22 mouse cellular contexts compared by ENCODE assay signal in the genomic region with DNA sequence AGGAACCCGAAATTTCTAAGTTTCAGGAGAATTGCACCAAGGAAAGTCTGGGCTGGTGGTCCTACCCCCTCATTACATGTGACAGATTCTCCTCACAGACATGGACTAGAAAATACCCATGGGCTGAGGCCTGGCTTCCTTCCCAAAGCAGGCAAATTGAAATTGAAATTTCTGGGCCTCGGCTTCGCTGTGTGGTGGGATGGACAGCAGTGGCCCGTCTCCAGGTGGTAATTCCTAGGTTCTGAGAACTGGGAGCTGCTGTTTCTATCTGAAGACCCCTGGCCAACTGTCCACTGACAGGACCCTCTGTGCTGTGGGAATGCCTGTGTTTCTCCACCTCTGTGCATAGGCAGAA. TPM values are rescaled to one million over a fixed set of nuclear protein-coding genes. Genes with fewer than 3 reads are reported as not detected.
A peak's percentile ranks its signal among the peaks of the same experiment; 100 is the strongest.
DNase-seq lines count a peak whose midpoint lies in the region; ATAC-seq and TF ChIP-seq lines count a peak whose summit lies in the region.
"Had no signal": no experiment of that assay in that cellular context is flagged by ENCODE, and none has a peak within 500 bp of the region (broad histone marks: within the 10 kb centered on the region; RNA-seq: fewer than 3 reads in every experiment).

No protein-coding gene starts in this region.

- H3K4me3 ChIP-seq in forebrain, postnatal 0 days (ENCODE audit: low read depth, low read length), result no peak overlapping the region
- no peak overlapping the region for H3K4me3 ChIP-seq in forebrain, embryonic 14.5 days (ENCODE audit: low read depth, low read length)
- H3K4me3 ChIP-seq in limb, embryonic 10.5 days, result no peak overlapping the region
- H3K4me3 ChIP-seq: embryonic facial prominence, embryonic 10.5 days; embryonic facial prominence, embryonic 12.5 days; forebrain, embryonic 13.5 days had no signal

- no peak for ATAC-seq in forebrain, postnatal 0 days
- no peak for ATAC-seq in forebrain, embryonic 14.5 days
- ATAC-seq: activated CD4-positive, CD25-positive, alpha-beta regulatory T cell, adult 4 months; CD4-positive, CD25-positive, alpha-beta regulatory T cell, adult 4 months; forebrain, embryonic 13.5 days; forebrain, embryonic 16.5 days; Patski had no signal

- peak; percentile 76 to 80 for DNase-seq in cerebellum, postnatal 10 days
- no peak for DNase-seq in cerebellum, adult 9-10 months
- peak; percentile 23 for DNase-seq in forebrain, postnatal 0 days
- DNase-seq in forebrain, embryonic 14.5 days (ENCODE audit: low spot score), result no peak
- DNase-seq in left cerebral cortex, postnatal 4 days, result peak; percentile 67
- no peak for DNase-seq in left cerebral cortex, adult 18-20 months (ENCODE audit: low spot score in 2 of 2)
- no peak for DNase-seq in limb, embryonic 10.5 days (ENCODE audit: low spot score)
- DNase-seq: adrenal gland, adult 8-10 months; adrenal gland, postnatal 14 days; adrenal gland, postnatal 36 days; B cell, adult 2 months; cerebellum, adult 11 months; cerebellum, adult 18-20 months; cerebellum, adult 8-10 months had no signal

- intact Hi-C loops in left cerebral cortex, postnatal 4 days (cut with DNase I), result no loop called here

- H3K36me3 ChIP-seq in forebrain, postnatal 0 days (ENCODE audit: insufficient read depth), result no peaks in the 10 kb centered on the region
- H3K36me3 ChIP-seq in forebrain, embryonic 14.5 days (ENCODE audit: control insufficient read depth, insufficient read depth, low read length), result no peaks in the 10 kb centered on the region
- H3K36me3 ChIP-seq in limb, embryonic 10.5 days, result no peaks in the 10 kb centered on the region
- H3K36me3 ChIP-seq: embryonic facial prominence, embryonic 10.5 days; embryonic facial prominence, embryonic 12.5 days; G1E had no signal

- no peak overlapping the region for H3K27ac ChIP-seq in forebrain, postnatal 0 days (ENCODE audit: low read depth, low read length)
- H3K27ac ChIP-seq in forebrain, embryonic 14.5 days (ENCODE audit: low read depth, low read length), result no peak overlapping the region
- H3K27ac ChIP-seq in limb, embryonic 10.5 days, result peak overlapping the region; percentile 7; the same call in 1 of the 2 replicates
- H3K27ac ChIP-seq: embryonic facial prominence, embryonic 10.5 days; embryonic facial prominence, embryonic 12.5 days; forebrain, embryonic 13.5 days had no signal

- 54% methylated on average over 4 of the region's 4 CpGs for WGBS in forebrain, postnatal 0 days
- WGBS in forebrain, embryonic 14.5 days, result 83% methylated on average over 4 of the region's 4 CpGs
- 94% methylated on average over 4 of the region's 4 CpGs for WGBS in limb, embryonic 10.5 days

- TF ChIP-seq CTCF in forebrain, postnatal 0 days (IDR thresholded peaks at IDR 0.05; ENCODE audit: low read depth), result no peak

- no peaks in the 10 kb centered on the region for H3K9me3 ChIP-seq in forebrain, postnatal 0 days (ENCODE audit: low read length)
- no peaks in the 10 kb centered on the region; the same call in 1 of the 2 replicates for H3K9me3 ChIP-seq in forebrain, embryonic 14.5 days (replicated peaks; ENCODE audit: control insufficient read depth, low read length)
- H3K9me3 ChIP-seq in limb, embryonic 10.5 days (replicated peaks), result no peaks in the 10 kb centered on the region
- H3K9me3 ChIP-seq: embryonic facial prominence, embryonic 10.5 days; embryonic facial prominence, embryonic 12.5 days; forebrain, embryonic 13.5 days; G1E had no signal

- H3K4me2 ChIP-seq in forebrain, postnatal 0 days (ENCODE audit: low read depth), result no peak overlapping the region
- no peak overlapping the region for H3K4me2 ChIP-seq in forebrain, embryonic 14.5 days (ENCODE audit: low read length)
- H3K4me2 ChIP-seq: embryonic facial prominence, embryonic 12.5 days; forebrain, embryonic 13.5 days had no signal

- H3K27me3 ChIP-seq in forebrain, postnatal 0 days (ENCODE audit: insufficient read depth, low read length), result no peaks in the 10 kb centered on the region
- no peaks in the 10 kb centered on the region for H3K27me3 ChIP-seq in forebrain, embryonic 14.5 days (replicated peaks; ENCODE audit: control insufficient read depth, insufficient read depth, low read length)
- peaks cover 58% of the 10 kb centered on the region for H3K27me3 ChIP-seq in limb, embryonic 10.5 days (ENCODE audit: low read depth, poor library complexity, severe bottlenecking)
- H3K27me3 ChIP-seq: Patski had no signal

- H3K9ac ChIP-seq in forebrain, postnatal 0 days, result no peak overlapping the region
- no peak overlapping the region for H3K9ac ChIP-seq in forebrain, embryonic 14.5 days (ENCODE audit: low read length)
- H3K9ac ChIP-seq: embryonic facial prominence, embryonic 12.5 days; forebrain, embryonic 13.5 days had no signal

- H3K4me1 ChIP-seq in forebrain, postnatal 0 days (ENCODE audit: insufficient read depth), result no peaks in the 10 kb centered on the region
- H3K4me1 ChIP-seq in forebrain, embryonic 14.5 days (ENCODE audit: control insufficient read depth, insufficient read depth, low read length), result no peaks in the 10 kb centered on the region
- H3K4me1 ChIP-seq in limb, embryonic 10.5 days, result peaks cover 30% of the 10 kb centered on the region
- H3K4me1 ChIP-seq: forebrain, embryonic 13.5 days had no signal

RNA-seq across cellular contexts. Expression of a gene that starts 49.8 kb away (rescaled TPM):
- 0.43 and 1.6 TPM in 2 replicates for total RNA-seq in forebrain, postnatal 0 days (2014; rRNA removed)
- 0.49 and 1.6 TPM in 2 replicates for polyA plus RNA-seq in forebrain, postnatal 0 days (2015; fragmentation: Nextera tagmentation; extraction: Ambion mirVana)
- 0.27 and 0.40 TPM in 2 replicates for polyA plus RNA-seq in forebrain, embryonic 14.5 days (2014; fragmentation: Nextera tagmentation; extraction: Ambion mirVana)
- 1 to 10 TPM; 1.9 to 3.6 TPM for total RNA-seq in left cerebral cortex, postnatal 4 days (2021)
- under 1 TPM; 0.93 to 0.94 TPM for total RNA-seq in left cerebral cortex, adult 18-20 months (2021)
- polyA plus RNA-seq in limb, embryonic 10.5 days (2016; fragmentation: Nextera tagmentation; extraction: Ambion mirVana), result 5.1 and 9.9 TPM in 2 replicates
- polyA plus RNA-seq: activated CD4-positive, CD25-positive, alpha-beta regulatory T cell, adult 4 months; CD4-positive, CD25-positive, alpha-beta regulatory T cell, adult 4 months had no signal

Comparison
In these comparisons a context has a peak if more than half of its experiments do, and no peak if none do; other contexts are left out.
1. DNase-seq: peak in cerebellum, postnatal 10 days (2 of 2), forebrain, postnatal 0 days (single experiment) and left cerebral cortex, postnatal 4 days (single experiment); none in cerebellum, adult 9-10 months (single experiment), forebrain, embryonic 14.5 days (single experiment), left cerebral cortex, adult 18-20 months (0 of 2) and limb, embryonic 10.5 days (single experiment).